Mouse (Mus musculus) cerebellum, postnatal 36 days (tissue): ENCODE results near the gene Rap2b.

Experiments used
- DNase-seq, 2 experiments: peaks; one replicate each; pipeline ENCODE4 v3.0.0; 2021 to 2022; ENCODE audit warnings: mixed read lengths in 2 of 2

Gene Rap2b

DNA sequence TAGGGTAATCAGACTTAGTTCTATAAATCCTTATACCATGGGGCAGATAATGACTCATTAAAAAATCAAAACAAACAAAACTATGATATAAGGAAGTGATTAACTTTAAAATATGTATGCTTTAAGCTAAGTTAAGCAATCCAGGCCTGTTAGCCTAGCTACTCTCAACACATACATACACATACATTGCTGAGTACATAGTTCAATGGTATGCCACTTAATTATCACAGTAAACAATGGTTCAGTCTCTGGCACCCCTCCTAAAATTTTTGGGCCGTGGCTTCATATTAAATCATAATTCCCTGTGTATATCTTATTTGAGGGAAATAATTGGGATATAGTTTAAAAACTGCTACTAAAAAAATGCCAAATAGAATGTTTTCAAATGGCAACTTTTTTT is at the start of gene Rap2b:
Gene Rap2b, plus strand, starts transcription at position 301 of the 400 bp plus-strand sequence.
- DNase-seq, result no peak

DNA sequence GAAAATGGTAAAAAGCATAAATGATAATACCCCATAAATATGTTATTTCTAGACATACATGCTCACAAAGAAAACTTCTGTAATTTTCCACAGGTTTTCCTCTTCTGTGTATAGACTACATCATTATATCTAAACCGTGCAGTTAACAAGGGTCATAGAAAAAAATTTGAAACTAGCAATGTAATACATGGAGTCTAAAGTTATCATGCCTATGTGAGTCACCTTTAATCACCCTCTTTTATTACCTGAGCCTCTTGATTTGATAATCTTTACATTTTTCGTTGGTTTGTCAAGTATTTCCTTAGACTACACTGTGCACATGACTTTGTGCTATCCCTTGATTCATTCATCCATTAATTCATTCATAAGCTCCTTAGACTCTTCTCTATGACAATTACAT is 46.4 kb upstream of the Rap2b start:
- DNase-seq, result no peak

DNA sequence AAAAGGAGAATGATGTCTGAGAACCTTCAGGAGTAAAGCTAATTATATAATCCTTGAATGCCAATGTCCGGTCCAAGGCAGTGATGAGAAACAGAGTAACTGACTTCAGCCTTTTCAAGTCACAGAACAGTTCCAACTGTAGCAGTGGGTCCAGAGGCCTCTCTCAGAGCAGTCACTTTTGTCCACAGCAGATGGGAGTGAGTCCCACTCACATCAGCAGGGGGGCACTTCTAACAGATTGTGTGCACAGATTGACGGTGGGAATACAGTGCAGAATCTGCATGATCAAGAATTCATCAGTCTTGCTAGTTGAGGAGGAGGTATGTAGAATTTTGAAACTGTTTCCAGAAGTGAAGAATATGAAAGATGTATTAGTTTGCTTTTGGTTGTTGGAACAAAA is 41.4 kb upstream of the Rap2b start:
- DNase-seq, result peak; percentile 4 to 7

DNA sequence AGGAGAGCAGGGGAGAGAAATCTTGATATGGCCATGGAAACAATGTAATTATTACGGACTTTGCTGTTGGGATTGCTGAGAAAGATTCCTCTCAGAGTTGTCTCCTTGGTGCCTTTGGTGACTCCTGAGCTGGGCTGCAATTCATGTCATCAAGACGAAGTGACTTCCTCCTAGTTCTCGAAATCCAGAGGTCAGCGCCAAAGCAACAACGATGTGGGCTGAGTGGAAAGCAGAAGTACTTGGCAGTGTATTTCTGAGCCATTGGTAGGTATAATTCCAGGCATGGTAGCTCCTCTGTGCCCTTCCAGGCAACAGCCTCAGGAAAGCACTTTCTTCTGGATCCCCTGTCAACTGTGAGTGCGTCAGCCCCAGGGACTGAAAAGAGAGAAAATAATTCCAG is 39.8 kb upstream of the Rap2b start:
- no peak for DNase-seq

DNA sequence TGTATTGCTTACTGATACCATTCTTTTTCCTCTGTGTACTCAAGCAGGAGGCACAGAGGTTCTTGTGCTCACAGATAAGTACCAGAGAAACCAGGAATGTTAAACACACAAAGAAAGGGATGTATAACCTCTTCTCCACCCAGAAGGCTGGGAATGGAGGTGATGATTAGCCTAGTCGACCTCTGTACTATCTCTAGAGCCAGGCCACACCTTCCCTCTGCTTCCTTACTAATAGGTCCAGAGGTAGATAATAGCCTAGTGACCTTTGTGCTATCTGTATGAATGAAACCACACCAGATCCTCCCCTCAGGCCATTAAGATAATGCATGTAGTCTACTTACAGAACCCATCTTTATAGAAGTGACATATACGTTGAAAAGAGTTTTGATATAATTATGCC is 25.2 kb upstream of the Rap2b start:
- DNase-seq, result no peak

DNA sequence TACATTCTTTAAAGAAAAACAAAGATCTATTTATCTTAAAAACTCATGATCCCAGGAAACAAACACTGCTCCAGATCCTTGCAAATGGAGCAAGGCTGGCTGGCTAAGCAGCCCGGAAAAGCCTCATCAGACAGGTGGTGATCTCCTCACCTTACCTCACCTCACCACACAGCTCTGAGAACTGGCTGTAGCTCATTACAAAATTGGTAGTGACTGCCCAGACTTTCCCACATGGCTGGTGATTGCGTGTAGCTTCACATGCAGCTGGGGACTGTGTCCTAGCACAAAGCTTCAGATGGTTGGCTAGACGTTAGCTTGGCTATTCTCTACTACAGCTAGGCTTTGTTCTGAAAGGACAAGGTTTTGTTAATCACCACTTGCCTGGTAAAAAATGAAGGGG is 24.2 kb upstream of the Rap2b start:
- no peak for DNase-seq

DNA sequence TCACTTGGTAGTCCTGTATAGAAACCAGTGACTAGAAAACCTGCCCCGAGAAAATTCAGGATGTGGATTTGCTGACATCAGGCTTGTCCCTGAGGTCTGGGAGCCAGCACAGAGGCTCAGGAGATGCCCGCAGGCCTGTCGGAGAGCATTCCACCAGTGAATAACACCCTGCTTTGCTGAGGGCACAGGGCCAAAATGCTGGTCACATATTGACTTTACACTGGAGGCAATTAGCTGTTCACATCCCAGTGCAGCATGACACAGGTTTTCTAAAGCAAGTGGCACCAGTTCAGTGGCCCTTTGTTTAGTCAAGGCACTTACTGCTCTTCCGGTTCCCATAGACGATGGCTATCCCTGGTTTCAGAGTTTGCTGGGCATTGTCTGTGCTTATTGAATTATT is 21.1 kb upstream of the Rap2b start:
- DNase-seq, result no peak

DNA sequence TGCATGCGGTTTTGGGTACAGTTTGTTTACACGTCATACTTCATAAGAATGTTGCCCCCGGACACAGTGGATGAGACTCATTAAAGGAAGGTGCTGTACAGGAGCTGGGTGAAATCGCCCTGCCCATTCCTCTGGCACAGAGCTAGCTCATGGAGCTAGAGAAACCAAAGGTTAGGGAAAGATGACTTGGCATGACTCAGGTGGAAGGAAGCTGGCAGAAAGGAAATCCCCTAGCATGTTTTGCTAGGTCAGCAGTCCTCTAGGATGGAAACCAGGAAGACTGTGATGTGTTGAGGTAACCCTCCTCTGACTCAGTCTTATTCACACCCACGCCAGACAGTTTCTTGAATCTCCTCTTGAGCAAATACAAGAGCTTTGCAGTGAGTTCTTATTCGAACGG is 17.4 kb upstream of the Rap2b start:
- no peak for DNase-seq

DNA sequence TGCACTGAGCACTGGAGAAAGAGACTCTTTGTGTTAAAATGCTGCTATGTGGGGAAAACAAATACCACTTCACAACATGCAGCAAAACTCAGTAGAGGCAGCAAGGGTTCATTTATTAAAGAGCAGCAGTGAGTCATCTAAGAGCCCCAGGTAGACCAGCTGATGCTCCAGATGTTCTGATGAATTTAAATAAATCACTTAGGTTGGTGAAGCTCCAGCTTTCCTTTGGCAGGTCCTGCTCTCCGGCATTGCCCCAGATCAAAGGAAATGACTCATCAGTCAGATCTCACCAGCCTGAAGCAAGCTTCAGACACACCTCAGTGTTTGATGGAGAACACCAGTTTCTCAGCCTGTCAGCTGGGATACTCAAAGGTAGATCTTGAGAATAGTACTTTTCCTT is 15.8 kb upstream of the Rap2b start:
- no peak for DNase-seq

DNA sequence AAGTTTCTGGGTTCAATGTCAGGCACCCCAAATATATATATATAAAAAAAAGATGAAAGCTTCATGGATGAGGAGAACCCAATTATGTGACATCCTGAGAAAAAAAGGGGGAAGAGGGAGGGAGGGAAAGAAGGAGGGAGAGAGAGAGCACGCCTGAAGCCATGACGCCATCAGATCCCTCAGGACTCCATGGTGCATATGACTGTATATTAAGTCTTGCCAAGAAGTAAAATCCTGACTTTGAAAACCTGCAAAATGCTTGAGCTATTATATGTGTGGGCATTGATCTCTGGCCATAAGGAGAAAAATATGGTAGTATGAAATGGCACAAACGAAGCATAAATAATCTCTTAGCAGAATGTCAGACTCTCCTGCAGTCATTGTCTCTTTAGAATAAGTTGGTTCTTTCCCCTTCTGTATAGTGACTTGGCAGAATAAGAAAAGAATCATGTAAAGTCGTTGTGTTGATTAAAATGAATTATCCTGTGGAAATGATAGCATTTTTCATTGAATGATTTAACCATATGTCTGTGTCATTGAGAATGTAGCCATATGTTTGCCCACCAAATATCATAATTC is 13.3 kb upstream of the Rap2b start:
- no peak for DNase-seq

DNA sequence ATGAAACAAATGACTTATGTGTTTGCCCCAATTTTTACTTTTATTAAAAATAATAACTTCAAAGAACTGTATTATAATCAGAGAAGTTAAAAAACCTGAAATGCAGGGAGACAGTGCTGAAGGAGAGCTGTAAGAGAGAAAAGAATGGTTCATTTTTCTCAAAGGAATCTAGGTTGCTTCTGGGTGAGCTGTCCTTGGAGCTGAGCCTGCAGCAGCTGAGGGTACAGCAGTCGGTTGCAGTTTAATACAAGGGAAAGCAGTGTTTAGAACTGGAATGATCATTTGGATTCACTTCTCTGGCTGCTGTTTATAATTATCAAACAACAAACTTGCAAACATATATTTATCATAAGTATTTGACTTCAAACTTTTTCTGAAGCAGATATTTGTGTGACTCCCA is 12.0 kb upstream of the Rap2b start:
- no peak for DNase-seq

DNA sequence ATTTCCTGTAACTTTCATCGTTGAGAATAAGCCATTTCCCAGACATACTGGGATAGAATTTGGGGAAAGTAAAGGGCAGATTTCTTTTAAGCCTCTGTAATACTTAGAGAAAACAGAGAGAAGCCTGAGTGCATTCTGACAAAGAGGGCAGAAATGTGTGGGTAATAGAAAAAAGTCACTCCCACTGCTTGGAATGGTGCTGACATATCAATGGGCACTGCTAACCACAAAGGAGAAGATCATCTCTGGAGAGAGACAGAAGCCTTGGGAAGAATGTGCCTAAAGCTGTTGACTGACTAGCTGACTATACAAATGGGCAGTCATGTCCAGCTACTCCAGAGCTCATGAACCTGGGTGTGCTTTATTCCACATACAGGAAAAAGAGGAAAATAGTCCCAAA is 6.0 kb upstream of the Rap2b start:
- no peak for DNase-seq

DNA sequence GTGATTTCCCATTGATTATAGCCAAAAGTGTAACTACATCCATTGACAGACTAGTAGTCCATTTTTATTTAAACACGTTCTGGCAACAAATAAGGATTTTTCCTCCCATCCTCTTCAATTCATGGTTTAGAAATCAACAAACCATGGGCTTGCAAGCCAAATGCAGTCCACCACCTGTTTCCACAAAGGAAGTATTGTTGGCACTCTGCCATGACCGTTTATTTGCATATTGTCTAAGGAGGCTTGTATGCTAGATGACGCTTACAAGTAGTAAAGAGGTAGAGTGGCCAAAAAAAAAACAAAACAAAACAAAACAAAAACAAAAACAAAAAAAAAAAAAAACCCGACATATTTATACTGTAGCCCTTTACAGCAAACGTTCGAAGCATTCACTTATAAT is 3.3 kb upstream of the Rap2b start:
- no peak for DNase-seq

DNA sequence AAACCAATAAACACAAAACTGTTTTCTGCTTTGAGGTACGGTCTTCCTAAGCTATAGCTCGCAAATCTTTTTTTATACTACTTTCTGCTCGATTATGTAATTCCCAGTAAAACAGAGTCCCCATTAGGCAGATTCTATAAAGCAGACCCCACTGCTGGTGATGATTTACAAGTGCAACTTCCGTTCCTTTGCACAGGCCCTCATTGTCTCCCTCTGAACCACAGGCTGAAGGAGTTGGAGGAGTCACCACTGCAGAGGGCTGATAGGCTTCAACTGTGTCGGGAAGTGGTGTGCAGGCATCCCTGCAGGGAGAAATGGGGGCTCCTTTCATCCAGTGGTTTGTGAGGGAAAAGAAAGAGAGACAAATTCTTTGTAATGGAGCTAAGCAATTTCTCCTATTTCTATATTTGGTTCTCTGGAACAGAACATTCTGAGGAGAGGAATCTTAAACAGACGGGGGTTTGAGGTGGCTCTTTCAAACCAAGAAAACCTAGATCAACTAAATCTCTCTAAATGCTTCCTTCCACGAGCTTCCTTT is 2.6 kb upstream of the Rap2b start:
- no peak for DNase-seq

DNA sequence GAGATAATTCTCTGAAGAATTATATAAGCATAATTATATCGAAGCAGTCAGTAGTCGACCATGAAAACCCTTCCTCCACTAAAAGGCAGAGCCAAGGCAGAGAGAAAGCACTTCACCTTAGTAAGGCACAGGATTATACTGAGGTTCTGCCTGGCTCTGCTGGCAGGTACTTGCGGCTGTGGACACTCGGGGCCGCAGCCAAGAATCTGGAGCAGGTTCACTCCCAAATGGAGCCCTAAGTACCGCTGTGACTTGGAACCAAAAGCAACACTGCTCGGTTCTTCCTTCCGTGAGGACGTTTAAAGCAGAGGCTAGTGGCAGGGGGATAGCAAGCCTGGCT is 1.4 kb downstream of the Rap2b start:
- peak in 1 of 2 experiments; percentile 40 for DNase-seq

DNA sequence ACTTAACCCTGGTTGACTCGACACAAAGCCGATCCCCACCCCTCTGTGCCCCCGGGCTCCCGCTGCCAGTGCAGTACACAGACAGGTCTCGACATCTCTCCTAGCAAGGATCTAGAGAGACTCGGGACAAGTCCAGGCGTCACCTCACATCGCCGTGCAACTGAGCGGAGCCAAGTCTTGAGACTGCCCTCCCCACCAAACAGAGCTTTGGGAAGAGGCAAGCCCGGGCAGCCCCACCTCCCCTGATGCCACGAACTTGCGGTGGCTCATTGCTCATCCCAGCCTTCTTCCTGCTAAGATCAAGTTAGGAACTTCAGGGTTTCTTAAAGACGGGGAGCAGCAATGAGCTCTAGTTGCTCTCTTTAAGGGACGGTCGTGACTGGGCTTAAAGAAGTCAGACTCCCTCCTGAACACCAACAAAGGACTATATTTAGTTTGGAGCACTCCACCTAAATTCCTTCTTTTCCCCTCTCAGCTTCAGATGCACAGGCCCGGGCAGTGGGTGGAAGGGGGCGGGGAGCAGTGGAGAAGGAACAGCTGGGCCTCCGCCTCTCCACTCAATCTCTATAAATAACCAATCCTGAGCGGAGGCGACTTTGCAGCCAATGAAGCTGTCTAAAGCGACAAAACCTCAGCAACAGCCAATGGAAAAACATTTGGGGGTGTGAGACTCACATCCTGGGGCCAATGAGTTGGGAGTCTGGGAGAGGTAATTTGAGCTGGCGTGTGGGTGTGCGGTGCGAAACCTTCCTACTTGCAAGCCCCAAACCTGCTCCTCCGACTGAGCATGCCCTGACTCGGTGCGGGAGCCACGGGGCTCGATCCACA is 1.9 kb downstream of the Rap2b start:
- DNase-seq, result peak; percentile 74 to 76

DNA sequence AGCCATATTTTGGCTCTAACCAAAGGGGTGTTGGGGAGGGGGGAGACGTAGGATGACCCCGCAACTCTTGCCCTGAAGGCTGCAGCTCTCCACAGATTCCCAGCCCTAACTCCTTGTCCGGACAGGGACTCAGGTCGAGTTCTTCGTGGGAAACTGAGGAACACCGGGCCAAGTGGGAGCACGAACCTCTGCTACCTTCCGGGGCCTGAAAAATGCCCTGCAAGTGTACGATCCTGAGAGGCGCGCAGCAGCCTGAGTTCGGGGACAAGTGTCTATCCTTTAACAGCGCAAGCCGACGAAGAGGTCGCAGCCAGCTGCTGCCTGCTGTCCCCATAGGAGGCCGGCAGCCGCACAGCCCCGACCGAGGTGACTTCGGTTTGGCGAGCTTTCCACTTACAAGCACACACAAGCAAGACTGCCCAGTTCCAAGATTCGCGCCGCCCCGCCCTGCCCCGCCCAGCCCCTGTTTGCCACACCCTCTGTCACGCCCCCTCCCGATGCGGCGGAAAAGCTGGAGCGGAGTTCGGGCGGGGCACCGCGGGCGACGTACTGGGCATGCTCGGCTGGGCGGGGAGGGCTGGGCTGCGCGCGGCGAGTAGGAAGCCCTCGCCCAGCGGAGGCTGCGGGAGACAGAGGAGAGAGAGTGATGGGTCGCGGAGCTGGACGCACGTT is 2.7 kb downstream of the Rap2b start:
- peak; percentile 89 to 94 for DNase-seq

DNA sequence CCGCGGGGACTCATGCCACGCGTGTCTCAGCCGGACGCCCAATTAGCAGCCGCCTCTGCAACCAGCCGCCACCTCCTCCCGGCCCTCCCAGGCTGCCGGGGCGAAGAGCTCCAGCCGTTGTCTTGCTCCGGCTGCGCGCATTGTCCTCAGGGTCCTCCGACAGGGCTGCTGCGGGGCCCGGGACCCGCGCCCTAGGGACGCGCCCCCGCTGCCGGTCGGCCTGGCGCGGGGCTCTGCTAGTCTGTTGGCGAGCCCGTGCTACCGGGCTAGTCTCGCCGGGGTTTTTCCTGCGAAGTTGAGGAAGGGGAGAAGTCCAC is 3.2 kb downstream of the Rap2b start:
- no peak for DNase-seq

DNA sequence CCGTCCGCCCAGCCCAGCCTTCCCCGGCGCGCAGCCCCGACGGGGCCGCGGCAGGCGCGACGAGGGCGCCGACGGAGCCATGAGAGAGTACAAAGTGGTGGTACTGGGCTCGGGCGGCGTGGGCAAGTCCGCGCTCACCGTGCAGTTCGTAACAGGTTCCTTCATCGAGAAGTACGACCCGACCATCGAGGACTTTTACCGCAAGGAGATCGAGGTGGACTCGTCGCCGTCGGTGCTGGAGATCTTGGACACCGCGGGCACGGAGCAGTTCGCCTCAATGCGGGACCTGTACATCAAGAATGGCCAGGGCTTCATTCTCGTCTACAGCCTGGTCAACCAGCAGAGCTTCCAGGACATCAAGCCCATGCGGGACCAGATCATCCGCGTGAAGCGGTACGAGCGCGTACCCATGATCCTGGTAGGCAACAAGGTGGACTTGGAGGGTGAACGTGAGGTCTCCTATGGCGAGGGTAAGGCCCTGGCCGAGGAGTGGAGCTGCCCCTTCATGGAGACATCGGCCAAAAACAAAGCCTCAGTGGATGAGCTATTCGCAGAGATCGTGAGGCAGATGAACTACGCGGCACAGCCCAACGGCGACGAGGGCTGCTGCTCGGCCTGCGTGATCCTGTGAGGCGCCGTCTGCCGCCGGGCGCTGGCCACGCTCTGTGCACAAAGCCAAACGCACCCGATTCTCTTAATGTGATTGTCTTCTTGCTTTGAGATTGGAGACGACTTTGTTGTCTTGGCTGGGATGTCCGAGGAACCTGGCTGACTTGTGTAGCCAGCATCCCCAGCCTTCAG is 3.7 kb downstream of the Rap2b start:
- DNase-seq, result peak; percentile 56 to 61

DNA sequence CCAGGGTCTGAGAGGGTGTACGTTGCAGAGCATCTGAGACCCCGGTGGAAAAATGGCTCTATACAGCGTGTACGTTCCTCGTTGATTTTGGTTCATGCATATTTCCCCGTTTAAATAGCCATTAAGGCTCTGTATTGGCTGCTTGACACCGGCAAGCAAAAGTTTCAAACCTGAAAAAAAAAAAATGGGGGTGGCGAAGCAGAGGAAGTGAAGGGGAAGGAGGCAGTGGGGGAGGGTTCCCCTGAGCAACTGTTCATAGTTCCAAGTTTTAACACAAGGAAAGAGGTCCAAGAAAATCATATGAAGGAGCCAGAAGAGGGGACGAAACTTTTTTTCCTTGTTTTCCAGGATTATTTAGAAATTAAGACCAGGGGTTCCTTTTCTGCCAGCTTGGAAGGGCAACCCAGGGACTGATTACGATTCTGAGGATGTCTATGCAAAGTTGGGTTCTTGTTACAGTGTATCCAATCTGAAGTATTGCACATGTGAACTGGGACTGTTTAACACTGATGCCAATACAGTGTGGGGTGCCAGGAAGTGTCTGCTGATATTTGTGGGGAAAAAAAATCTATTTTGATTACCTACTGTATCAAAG is 4.4 kb downstream of the Rap2b start, which contains the start of gene B430305J03Rik:
Gene B430305J03Rik, minus strand, starts transcription at position 173 of the 595 bp plus-strand sequence.
- no peak for DNase-seq

DNA sequence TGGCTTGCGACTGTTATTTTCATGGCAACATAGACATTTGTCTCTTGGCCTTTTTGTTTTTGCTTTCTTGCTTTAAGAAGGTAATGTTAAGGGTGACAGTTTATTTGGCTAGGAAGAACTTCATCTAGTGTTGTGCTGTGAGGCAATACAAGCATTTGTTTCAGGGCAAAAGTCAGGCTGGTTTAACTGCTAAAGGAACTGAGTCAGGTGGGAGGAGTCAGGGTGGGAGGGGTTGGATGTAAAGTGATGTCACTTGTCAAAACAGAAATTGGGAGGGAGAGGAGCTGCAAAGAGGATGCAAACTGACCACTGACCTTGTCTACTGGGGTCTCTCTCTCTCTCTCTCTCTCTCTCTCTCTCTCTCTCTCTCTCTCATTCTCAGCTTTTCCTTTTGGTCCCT is 7.0 kb downstream of the Rap2b start:
- DNase-seq, result no peak

DNA sequence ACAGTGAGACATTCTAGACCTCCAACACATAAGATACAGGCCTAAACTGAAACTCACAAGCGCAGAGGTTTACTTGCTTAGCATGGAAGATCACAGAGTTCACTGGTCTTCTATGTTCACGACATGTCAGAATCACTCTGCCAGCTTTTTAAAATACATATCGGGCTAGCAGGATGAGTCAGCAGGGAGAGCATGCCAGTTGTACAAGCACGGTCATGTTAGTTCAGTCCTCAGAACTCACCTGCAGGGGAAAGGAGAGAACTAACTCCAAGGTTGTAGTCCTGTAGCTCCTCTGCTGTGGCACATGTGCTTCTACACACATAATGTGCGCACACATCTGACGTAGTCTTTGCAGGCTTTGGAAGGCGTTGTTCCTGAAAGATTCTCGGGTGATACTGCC is 14.6 kb downstream of the Rap2b start:
- no peak for DNase-seq

DNA sequence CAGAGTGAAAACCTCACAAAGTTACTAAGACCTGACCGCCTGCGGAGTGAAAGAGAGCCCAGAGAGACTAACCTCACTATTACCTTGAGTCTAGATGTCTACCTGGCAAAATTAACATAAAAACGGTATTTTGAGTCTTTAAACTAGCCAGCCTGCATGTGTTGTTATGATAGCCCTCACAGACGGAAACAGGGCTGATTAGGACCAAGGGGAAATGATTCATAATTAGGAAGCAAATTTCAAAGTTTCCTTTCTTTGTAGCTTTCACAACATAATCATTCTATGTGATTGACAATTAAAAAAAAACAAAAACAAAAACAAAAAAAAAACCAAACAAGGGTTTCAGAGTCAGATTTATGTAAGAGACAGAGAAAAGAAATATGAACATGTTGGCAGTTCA is 24.9 kb downstream of the Rap2b start:
- no peak for DNase-seq
